Mouse (Mus musculus) mouse embryonic stem cell (cell line): ENCODE measurements around the gene Nubp2.

Experiments used
- in situ Hi-C, 2 experiments: fragments of 300-500 bp; cut with MboI; formaldehyde crosslinking; loops; 1 replicate in 1 of 2; 3 replicates in 1 of 2; pipeline ENCODE4 v1.14.3; 2019 to 2020; ENCODE audit warnings: low sequenced_read_pairs in 2 of 2, low pct_unique_long_range_greater_than_20kb in 1 of 2, mixed read lengths in 1 of 2; ENCODE audit not compliant: unreplicated experiment in 1 of 2

Gene Nubp2

DNA sequence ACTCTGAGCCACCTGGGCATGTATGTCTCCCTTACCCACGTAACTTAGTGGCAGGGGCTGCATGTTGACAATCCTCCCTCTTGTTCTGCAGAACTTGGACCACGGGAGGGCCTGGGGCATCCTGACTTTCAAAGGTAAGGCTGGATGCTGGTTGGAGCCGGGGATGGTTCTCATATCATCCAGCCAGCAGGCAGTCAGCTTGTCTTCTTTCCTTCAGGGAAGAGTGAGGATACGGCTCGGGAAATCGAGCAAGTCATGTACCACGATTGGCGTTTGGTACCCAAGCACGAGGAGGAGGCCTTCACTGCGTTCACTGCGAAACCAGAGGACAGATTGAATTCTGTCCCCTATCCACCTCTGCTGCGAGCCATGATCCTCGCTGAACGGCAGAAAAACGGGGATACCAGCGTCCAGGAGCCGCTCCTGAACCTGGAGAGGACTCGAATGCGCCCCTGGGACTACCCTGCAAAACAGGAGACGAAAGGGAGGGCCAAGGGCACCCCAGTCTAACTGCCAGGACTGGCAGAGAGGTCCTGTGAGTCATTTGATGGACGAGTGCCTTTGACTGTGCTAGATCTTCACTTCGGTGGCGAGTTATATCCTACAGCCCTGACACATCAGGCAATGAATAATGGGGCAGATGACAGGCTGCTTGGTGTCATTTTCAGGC, 9.6 kb upstream of the Nubp2 start:
- in situ Hi-C loops = no loop called here

DNA sequence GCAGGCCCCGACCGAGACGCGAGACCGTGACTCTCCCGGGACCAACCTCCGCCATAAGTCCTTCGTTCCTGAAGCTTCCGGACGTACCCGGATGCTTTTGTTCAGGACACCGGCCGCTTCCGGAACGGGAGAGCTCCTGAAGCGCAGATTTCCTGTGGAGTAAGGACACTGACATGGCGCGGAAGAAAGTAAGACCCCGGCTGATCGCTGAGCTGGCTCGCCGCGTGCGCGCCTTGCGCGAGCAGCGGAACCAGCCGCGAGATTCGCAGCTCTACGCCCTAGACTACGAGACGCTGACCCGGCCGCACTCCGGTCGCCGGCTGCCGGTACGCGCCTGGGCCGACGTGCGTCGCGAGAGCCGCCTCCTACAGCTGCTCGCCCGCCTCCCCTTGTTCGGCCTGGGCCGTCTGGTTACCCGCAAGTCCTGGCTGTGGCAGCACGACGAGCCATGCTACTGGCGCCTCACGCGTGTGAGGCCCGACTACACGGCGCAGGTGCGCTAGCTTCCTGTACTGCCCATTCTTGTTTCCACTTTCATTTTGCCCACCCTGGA, 8.9 kb upstream of the Nubp2 start, which contains the start of the genes Eme2 and Mrps34:
Gene Eme2, minus strand, starts transcription at position 93 of the 553 bp plus-strand sequence.
Gene Mrps34, plus strand, starts transcription at position 122 of the 553 bp plus-strand sequence.
- in situ Hi-C loops = no loop called here

DNA sequence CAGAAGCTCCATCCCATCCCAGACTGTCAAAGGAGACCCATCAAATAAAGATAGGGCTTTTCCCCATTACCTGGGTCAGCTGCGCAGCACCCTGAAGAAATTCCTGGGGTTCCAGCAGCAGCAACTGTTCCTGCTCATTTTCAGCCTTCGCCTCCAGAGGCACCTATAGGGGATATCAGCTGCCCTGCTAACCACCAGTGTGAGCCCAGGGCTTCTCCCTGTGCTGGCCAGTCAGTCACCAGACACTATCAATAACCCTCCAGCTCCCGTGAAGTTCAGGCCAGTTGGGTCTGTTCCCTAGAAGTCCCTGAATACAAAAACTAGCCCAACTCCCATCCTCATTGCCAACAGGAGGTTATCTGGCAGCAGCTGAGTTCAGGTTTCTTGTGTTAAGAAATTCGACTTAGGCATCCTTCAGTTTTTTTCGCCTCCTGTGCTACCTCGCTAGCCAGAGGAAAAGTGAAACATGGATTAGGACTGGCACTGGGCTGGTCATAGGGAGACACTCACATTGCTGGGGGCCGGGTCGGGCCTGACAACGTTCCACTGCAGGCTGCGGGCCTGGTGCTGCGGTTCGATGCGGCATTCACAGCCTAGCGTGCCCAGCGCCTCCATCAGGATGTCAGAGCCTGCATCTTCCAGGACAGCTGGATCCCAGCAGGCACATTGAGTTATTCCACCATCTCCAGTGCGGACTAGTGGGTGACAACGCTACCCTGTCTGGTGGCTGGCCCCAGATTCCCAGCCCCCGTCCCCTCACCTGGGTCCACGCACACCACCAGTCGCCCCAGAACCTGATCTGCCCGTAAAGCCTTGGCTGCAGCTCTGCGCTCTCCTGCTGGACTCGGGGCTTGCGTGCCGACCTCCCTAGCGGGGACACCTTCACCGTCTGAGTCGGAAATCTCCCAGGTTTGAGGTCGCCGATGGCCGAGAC, 8.2 kb upstream of the Nubp2 start:
- in situ Hi-C loops = no loop called here

DNA sequence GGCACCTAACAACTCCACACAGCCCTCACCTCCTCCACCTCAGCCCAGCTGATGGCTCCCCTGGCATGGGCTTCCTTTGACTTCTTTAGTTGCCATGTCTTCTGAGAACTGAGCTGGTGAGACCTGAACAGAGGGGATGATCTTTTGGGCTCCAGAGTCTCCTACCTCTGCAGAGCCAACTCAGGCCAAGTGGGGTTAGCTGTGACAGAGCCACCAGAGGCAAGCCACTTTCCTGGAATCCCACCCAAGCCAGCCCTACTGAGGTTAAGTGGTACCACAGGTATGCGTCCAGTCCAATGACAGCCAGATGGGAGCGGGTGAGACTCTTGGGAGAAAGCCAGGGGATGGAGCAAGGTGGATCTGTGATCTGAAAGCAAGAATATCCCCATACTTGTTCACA, 7.1 kb upstream of the Nubp2 start:
- in situ Hi-C loops = no loop called here

DNA sequence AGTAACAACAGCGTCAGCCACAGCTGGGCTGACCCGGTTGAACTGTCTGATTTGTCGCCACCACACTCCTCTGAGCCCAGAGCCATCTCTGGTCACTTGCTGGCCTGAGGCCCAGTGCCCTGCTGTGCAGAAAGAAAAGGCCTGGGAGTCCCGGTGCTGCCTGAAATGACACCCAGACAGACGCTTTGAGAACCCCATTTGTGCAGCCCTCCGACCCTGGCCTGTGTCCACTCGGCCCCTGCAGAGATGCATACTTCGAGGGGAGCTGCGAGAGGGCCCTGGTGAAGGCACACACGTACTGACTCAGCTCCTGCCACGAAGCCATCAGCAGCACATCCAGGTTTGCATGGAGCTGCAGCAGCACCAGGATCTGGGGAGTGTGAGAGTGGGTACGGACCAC, 6.6 kb upstream of the Nubp2 start:
- in situ Hi-C loops = no loop called here

DNA sequence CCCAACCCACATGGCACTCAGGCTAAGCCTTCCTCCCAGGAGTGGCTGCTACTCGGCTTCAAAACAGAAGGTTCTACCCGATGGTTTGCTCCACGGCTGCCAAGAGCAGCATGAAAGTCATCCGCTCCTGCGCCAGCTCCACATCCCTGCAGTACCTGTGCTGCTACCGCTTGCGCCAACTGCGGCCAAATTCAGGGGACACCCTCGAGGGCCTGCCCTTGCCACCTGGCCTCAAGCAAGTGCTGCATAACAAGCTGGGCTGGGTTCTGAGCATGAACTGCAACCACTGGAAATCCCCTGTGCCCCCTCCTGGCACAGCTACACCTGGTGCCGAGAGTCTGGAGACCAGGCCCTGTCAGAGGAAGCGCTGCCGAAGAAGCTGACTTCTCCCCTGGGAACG, 5.2 kb upstream of the Nubp2 start:
- in situ Hi-C loops = no loop called here

DNA sequence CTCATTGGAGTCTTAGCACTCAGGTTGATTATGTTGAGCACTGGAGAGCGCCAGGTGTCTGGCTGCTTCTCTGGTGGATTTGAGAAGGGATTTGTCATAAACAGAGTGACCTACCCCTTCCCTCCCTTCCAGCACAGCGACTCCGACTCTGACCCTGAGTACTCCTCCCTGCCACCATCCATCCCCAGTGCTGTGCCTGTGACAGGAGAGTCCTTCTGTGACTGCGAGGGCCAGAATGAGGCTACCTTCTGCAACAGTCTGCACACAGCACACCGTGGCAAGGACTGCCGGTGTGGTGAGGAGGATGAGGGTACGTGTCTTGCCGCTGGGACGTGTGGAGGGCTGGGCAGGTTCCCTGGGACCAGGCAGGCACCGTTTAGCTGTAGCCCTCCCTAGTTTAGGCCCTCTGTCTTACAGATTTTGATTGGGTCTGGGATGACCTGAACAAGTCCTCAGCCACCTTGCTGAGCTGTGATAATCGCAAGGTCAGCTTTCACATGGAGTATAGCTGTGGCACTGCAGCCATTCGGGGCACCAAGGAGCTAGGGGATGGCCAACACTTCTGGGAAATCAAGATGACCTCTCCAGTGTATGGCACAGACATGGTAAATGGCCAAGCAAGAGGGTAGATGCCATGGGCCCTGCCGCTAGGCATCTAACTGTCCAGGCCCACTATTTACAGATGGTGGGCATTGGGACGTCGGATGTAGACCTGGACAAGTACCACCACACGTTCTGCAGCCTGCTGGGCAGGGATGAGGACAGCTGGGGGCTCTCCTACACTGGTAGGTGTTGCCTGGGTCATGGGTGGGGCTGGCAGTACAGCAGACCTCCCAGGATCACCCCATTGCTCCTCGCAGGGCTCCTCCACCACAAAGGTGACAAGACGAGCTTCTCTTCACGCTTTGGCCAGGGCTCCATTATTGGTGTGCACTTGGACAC, 4.3 kb upstream of the Nubp2 start:
- in situ Hi-C loops = no loop called here

DNA sequence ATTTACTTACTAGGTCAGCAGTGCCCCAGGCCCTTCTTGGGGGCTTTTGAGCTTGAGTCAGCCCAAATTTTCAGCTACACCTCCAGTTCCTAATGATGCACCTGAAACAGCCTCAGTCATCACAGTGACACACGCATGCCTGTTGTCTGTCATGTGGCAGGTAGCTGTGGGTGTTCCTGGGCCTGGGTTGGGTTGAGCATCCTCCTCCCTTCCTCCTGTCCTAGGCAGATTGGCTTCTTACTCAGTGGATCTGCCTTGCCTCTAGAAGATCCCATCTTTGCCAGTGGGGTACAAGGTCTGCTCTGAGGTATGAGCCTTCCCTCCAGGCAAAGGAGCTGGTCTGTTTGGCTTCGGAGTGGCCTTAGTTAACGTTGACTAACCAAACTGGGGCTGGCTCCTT, 2.7 kb upstream of the Nubp2 start:
- in situ Hi-C loops = no loop called here

DNA sequence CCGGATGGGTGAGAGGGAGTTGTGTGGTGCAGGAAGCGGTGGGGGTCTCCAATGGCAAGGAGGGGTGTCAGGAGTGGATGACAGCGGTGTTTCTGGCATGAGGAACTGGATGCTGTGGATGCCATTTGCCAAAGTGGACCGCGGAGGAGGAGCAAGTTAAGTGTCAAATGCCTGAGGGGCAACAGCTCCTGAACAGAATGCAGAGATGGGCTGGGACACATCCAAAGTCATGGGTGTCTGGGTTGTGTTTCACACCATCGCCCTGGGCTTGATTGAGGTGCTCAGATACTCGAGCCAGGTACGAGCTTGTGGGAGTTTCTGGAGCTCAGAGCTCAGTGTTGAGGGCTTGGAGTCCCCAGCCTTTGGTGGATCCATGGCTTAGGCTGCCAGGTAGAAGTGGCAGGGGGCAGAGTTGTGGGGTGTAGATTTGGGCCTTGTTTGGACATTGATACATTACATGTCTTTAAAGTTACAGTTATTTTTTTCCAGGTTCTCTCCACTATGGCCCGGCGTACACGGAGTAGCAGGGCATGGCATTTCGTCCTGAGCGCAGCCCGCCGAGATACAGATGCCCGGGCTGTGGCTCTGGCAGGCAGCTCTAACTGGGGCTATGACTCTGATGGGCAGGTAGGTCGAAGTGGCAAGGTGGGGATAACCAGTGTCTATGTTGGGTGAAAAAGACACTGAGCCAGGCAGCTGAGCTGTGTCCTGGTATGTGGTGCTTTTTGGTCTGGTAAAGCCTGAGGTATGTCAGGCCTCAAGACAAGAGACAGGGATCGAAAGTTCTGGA, 1.3 kb upstream of the Nubp2 start:
- in situ Hi-C loops = no loop called here

DNA sequence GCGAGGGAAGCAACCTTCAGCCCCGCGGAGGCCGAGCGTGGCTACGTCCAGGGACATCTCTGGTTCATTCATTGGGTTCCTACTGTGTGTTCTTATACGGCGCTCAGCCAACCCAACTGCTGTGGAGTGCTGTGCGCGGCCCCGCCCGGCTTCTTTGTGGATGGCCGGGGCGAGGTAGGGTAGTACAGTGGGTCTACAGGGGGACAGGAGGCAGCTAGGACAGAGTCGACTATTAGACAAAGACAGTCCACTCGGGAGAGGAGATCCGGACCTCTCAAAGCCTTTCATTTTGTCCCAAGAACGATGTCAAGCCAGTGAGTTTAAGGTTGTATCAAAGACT, 753 bp upstream of the Nubp2 start:
- in situ Hi-C loops = no loop called here

DNA sequence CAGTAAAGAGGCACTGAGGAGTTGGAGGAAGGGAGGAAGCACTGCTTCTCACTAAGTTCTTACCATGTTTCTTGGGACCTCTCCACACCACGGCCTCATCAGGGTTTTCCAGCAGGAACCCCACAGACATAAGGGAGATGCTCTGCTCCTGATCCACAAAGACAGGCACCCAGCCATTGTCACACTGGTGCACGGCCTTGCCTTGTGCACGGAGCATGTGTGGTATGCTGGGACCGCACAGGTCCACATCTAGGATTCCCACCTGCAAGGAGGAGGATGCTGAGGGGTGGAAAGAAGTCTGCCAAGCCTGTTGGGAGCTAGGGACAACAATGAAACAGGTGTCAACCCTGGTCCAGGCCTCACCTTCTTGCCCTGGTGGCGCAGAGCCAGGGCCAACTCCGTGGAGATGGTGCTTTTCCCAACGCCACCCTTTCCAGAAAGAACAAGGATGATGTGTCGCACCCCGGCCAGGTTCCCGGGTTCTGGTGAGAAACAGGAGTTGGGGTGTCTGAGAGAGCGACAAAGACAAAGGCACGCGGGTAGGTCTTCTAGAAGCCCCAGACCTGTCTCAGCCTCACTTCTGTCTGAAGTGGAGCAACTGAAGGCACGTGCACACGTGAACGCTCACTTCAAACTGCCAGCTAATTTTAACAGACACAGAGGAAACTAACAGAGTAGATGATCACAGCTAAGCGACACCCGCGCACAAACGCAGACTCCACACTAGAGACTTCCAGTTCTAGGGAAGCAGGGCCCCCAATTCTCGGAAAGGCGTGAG, 604 bp downstream of the Nubp2 start:
- in situ Hi-C loops = no loop called here

DNA sequence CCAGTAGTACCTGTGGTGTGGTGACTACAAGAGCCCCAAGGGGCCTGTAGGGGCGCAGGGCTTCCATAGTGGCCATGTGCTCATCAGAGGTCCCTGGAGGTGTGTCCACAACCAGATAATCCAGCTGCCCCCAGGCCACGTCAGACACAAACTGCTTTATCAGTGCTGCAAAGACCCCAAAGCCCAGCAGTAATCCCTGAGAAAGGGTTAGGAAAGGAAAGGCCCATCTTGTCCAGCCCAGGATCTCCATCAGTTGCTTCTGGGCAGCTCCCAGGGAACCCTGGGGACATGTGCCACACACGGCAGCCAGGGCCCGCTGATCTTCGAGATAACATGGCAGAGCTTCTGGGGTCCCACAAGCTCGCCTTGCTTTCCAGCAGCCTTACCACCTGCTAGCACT, 1.8 kb downstream of the Nubp2 start:
- in situ Hi-C loops = no loop called here

DNA sequence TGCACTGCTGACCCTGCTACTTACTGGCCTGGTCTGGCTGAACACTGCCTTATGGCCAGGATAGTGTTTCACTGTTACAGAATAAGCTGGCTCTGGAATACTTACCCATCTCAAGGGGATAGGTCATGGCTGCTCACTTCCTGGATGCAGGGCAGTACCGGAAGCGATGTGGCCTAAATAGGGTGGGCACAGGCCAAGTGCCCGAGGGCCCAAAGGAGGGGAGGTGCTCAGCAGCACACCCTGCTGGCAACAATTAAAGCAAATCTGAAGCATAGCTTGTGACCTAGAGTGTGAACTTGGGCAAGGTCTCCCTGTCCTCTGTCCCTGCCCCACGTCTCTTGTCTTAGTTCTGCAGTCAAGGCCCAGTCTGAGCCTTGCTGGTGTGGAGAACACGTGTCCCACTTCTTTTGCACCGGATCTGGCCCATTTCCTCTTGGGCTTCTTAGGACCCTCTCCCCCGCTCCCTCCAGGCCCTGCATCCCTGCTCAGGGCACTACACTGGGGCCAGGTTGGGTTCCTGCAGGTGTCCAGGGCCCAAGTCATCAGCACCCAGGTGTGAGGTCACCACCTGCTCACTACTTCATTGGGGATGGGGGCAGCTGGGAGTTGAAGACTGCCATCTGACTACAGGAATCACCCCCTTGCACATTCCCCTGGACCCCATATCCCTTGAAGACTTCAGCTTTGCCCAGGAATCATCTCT, 4.3 kb downstream of the Nubp2 start:
- in situ Hi-C loops = no loop called here

DNA sequence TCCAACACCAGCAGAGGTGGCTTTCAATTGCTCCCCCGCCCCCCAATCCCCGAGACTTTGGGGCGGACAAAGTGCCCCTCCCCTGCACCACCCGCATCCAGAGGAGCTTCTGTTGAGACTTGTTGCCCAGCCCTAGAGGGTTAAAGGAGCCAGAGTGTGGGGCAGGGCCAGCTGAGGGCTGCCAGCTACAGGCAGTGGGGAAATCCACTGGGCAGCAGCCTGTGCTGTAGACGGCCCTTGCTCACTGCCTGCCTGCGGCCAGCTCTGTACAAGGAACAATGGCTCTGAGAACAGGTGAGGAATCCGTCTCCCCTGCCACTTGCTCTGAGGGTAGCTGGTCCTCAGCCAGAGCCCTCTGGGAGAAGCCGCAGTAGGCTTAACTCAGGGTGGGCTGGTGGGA, 7.6 kb downstream of the Nubp2 start:
- in situ Hi-C loops = no loop called here

DNA sequence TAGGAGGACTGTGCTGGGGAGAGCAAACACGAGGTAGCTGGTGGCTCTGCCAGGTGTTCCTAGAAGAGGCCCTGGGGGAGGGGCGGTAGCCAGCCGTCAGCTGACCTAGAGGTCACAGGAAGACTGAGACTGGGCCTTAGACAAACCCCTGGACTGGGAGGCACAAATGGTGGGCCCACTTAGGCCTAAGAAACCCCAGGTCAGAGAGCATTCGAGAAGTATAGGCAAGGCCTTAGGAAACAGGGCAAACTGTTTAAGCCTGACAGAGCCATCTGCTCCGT, 8.1 kb downstream of the Nubp2 start:
- in situ Hi-C loops = no loop called here

DNA sequence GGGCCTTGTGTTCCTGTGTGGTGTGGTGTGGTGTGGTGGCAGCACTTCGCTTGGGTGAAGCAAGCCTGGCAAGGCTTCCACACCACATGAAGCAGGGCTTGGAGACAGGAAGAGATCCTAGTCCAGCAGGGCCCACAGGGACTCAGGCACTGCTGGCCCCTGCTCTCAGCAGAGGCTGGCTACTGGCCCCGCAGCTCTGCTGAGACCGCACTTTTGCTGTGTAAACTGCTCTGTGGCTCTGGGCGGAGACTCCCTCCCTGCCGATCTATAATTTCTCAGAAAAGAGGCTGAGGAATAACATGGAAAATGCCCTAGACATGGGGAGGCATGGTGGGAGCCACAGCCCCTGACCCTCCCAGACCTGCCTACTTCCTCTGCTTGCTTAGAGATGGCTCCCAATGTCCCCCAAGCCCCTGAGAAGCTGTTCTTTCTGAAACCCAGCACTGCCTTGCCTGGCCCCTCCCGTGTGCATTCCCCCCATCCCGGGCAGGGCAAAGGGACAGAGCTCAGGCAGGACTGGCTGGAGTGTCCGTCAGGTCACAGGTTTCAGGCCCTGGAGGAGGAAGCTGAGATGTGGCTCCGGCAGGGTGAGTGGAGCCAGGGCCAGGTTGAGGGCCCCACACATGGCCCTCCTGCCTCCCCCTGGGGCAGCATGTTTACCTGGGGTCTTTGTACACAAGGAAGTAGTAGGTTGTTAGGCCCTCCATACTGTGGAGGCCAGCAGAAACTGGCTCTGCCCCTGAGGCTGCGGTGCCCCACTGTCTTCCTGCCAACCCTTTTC, 8.6 kb downstream of the Nubp2 start:
- in situ Hi-C loops = no loop called here
